Mouse (Mus musculus) neutrophil, adult 65 days (primary cell): ENCODE results near the gene Zfp78. TPM values are rescaled to one million over a fixed set of nuclear protein-coding genes. Genes with fewer than 3 reads are reported as not detected.

Source experiments
- total RNA-seq: library from RNA; stranded (reverse); gene quantifications from 2 replicates; pipeline ENCODE4 v1.2.4, GENCODE M21; 2023

The Zfp78 gene
- 0.52 and 0.69 TPM in 2 replicates for total RNA-seq

GRCm38 (mm10) chr7:6363047-6363488 is at the start of gene Zfp78:
Gene Zfp78 (plus strand): TSS chr7:6363280.

GRCm38 (mm10) chr7:6331233-6331956 is 31.7 kb upstream of the Zfp78 start, which contains the start of gene Zfp583:
Gene Zfp583 (minus strand): TSS chr7:6331285.

GRCm38 (mm10) chr7:6343501-6344071 is 19.5 kb upstream of the Zfp78 start, which contains the start of gene Gm3854:
Gene Gm3854 (plus strand): TSS chr7:6343759.

GRCm38 (mm10) chr7:6383044-6383455 is 20.0 kb downstream of the Zfp78 start, which contains the start of gene Zfp28:
Gene Zfp28 (plus strand): TSS chr7:6383295.

GRCm38 (mm10) chr7:6397996-6398975 is 35.2 kb downstream of the Zfp78 start, which contains the start of gene Smim17:
Gene Smim17 (plus strand): TSS chr7:6398715.

GRCm38 (mm10) chr7:6410043-6410442 is 47.0 kb downstream of the Zfp78 start, which contains the start of gene Gm20715:
Gene Gm20715 (plus strand): TSS chr7:6410277.

Other genes starting within 250 kb of the Zfp78 start
- 36.8 and 42.4 TPM in 2 replicates for gene Zfp787, start 207.3 kb upstream of the Zfp78 start, total RNA-seq
- gene Zfp444, start 191.1 kb upstream of the Zfp78 start, total RNA-seq, result 3.5 and 4.4 TPM in 2 replicates
- gene Galp, start 166.2 kb upstream of the Zfp78 start, total RNA-seq, result not detected in 2 replicates
- not detected in 2 replicates for gene Zscan5b, start 141.0 kb upstream of the Zfp78 start, total RNA-seq
- gene Epp13, start 110.6 kb upstream of the Zfp78 start, total RNA-seq, result not detected in 2 replicates
- gene Zfp667, start 76.7 kb upstream of the Zfp78 start, total RNA-seq, result 0.16 and 0.34 TPM in 2 replicates
- gene Zfp583, start 32.0 kb upstream of the Zfp78 start, total RNA-seq, result 1.1 TPM in 1 of 2 replicates, not detected in the other
- not detected in 2 replicates for gene Gm3854, start 19.5 kb upstream of the Zfp78 start, total RNA-seq
- gene Zfp28, start 20.0 kb downstream of the Zfp78 start, total RNA-seq, result 1.8 and 2.3 TPM in 2 replicates
- gene Smim17, start 35.4 kb downstream of the Zfp78 start, total RNA-seq, result not detected in 2 replicates
- 0.09 TPM in 1 of 2 replicates, not detected in the other for gene Gm20715, start 47.0 kb downstream of the Zfp78 start, total RNA-seq
- not detected in 2 replicates for gene Olfr1344, start 75.4 kb downstream of the Zfp78 start, total RNA-seq
- not detected in 2 replicates for gene Olfr1336, start 92.9 kb downstream of the Zfp78 start, total RNA-seq
- not detected in 2 replicates for gene Olfr1346, start 103.8 kb downstream of the Zfp78 start, total RNA-seq
- gene Olfr5, start 123.7 kb downstream of the Zfp78 start, total RNA-seq, result not detected in 2 replicates
- gene Olfr1347, start 136.5 kb downstream of the Zfp78 start, total RNA-seq, result not detected in 2 replicates
- gene Olfr1348, start 145.5 kb downstream of the Zfp78 start, total RNA-seq, result not detected in 2 replicates
- not detected in 2 replicates for gene Olfr1349, start 159.7 kb downstream of the Zfp78 start, total RNA-seq
- gene Olfr1350, start 201.6 kb downstream of the Zfp78 start, total RNA-seq, result not detected in 2 replicates